Comparison of ENCODE assay signal across 7 mouse cellular contexts in the genomic region with DNA sequence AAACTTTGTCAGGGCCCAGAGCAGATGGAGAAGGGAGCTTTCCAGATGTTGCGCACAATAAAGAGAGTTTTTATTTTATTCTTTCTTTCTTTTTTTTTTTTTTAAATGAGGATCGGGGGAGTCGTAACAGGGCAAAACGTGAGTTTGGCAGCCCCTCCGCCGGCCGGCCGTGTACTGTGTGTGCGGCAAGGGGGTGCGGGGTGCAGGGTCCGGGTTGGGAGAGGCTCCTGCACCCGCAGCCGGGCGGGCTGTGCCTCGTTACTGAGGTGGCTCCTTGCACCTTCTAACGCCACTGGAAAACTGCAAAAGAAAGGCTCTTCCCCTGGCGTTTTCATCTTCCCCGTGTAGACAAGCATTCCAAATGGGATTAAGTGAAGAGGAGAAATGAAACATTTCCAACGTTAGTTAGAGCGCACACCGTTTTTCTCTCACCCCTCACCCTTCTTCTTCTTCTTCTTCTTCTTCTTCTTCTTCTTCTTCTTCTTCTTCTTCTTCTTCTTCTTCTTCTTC. TPM values are rescaled to one million over a fixed set of nuclear protein-coding genes. Genes with fewer than 3 reads are reported as not detected.
DNase-seq lines count a peak whose midpoint lies in the region; ATAC-seq lines count a peak whose summit lies in the region.

No protein-coding gene starts in this region.

- H3K4me1 ChIP-seq in kidney, embryonic 16.5 days (ENCODE audit: insufficient read depth, low read length): peaks cover 40% of the 10 kb centered on the region
- H3K4me1 ChIP-seq in forebrain, embryonic 11.5 days (replicated peaks; ENCODE audit: control insufficient read depth, insufficient read depth, low read length): peaks cover 20% of the 10 kb centered on the region
- peaks cover 7% of the 10 kb centered on the region; the same call in 1 of the 2 replicates for H3K4me1 ChIP-seq in intestine, embryonic 16.5 days (ENCODE audit: control insufficient read depth, insufficient read depth, low read length)
- H3K4me1 ChIP-seq in neural tube, embryonic 12.5 days: peaks cover 36% of the 10 kb centered on the region

- no peak for DNase-seq in kidney, adult 8-10 months
- no peak for DNase-seq in forebrain, embryonic 11.5 days (ENCODE audit: low spot score)
- no peak for DNase-seq in layer of hippocampus, adult 8-10 months (ENCODE audit: low spot score in 2 of 2)

- H3K27me3 ChIP-seq in kidney, embryonic 16.5 days (ENCODE audit: insufficient read depth, low read length): no peaks in the 10 kb centered on the region
- H3K27me3 ChIP-seq in forebrain, embryonic 11.5 days (ENCODE audit: control insufficient read depth, insufficient read depth, low read length): peaks cover 6% of the 10 kb centered on the region; the same call in 1 of the 2 replicates
- no peaks in the 10 kb centered on the region; the same call in 1 of the 2 replicates for H3K27me3 ChIP-seq in intestine, embryonic 16.5 days (replicated peaks; ENCODE audit: control insufficient read depth, insufficient read depth, low read length)
- no peaks in the 10 kb centered on the region for H3K27me3 ChIP-seq in neural tube, embryonic 12.5 days (replicated peaks)

- no peak for ATAC-seq in kidney, embryonic 16.5 days (ENCODE audit: low FRiP score, low TSS enrichment)
- no peak for ATAC-seq in forebrain, embryonic 11.5 days (replicated peaks; ENCODE audit: low FRiP score)
- ATAC-seq in intestine, embryonic 16.5 days: no peak
- no peak for ATAC-seq in neural tube, embryonic 12.5 days (ENCODE audit: low FRiP score, low read depth)
- ATAC-seq in megakaryocyte-erythroid progenitor cell, adult 5-6 weeks (replicated peaks; ENCODE audit: low FRiP score, low TSS enrichment, poor library complexity, severe bottlenecking): no peak

- peak overlapping the region; percentile 70 for H3K4me2 ChIP-seq in kidney, embryonic 16.5 days (replicated peaks; ENCODE audit: low read depth, low read length)
- peak overlapping the region; percentile 52 for H3K4me2 ChIP-seq in forebrain, embryonic 11.5 days (ENCODE audit: low read depth, low read length, severe bottlenecking)
- H3K4me2 ChIP-seq in intestine, embryonic 16.5 days (ENCODE audit: low read depth, low read length): peak overlapping the region; percentile 53
- peak overlapping the region; percentile 64 for H3K4me2 ChIP-seq in neural tube, embryonic 12.5 days (replicated peaks)

- H3K36me3 ChIP-seq in kidney, embryonic 16.5 days (ENCODE audit: insufficient read depth, low read length): no peaks in the 10 kb centered on the region
- no peaks in the 10 kb centered on the region for H3K36me3 ChIP-seq in forebrain, embryonic 11.5 days (ENCODE audit: control insufficient read depth, insufficient read depth, low read length)
- no peaks in the 10 kb centered on the region for H3K36me3 ChIP-seq in intestine, embryonic 16.5 days (ENCODE audit: control insufficient read depth, insufficient read depth, low read length)
- H3K36me3 ChIP-seq in neural tube, embryonic 12.5 days: no peaks in the 10 kb centered on the region

- H3K27ac ChIP-seq in kidney, embryonic 16.5 days (ENCODE audit: low read length): peak overlapping the region; percentile 75
- peak overlapping the region; percentile 86 for H3K27ac ChIP-seq in forebrain, embryonic 11.5 days (ENCODE audit: low read depth, low read length)
- H3K27ac ChIP-seq in intestine, embryonic 16.5 days (ENCODE audit: low read length): peak overlapping the region; percentile 70; the same call in 1 of the 2 replicates
- H3K27ac ChIP-seq in neural tube, embryonic 12.5 days: no peak overlapping the region

- WGBS in kidney, embryonic 16.5 days: 3% methylated on average over 21 of the region's 21 CpGs
- under 1% methylated on average over 21 of the region's 21 CpGs for WGBS in forebrain, embryonic 11.5 days
- WGBS in intestine, embryonic 16.5 days: 21% methylated on average over 21 of the region's 21 CpGs
- 4% methylated on average over 21 of the region's 21 CpGs for WGBS in neural tube, embryonic 12.5 days

- peak overlapping the region; percentile 63 for H3K9ac ChIP-seq in kidney, embryonic 16.5 days (replicated peaks; ENCODE audit: low read length)
- peak overlapping the region; percentile 40 for H3K9ac ChIP-seq in forebrain, embryonic 11.5 days (ENCODE audit: low read length)
- peak overlapping the region; percentile 50 for H3K9ac ChIP-seq in intestine, embryonic 16.5 days (ENCODE audit: low read depth, low read length)
- H3K9ac ChIP-seq in neural tube, embryonic 12.5 days: peak overlapping the region; percentile 41; the same call in 1 of the 2 replicates

- peak overlapping the region; percentile 38 for H3K4me3 ChIP-seq in kidney, embryonic 16.5 days (ENCODE audit: low read length)
- H3K4me3 ChIP-seq in forebrain, embryonic 11.5 days (ENCODE audit: low read depth, low read length): peak overlapping the region; percentile 22
- peak overlapping the region; percentile 30 for H3K4me3 ChIP-seq in intestine, embryonic 16.5 days (ENCODE audit: low read length)
- H3K4me3 ChIP-seq in neural tube, embryonic 12.5 days: peak overlapping the region; percentile 23; the same call in 1 of the 2 replicates

- H3K9me3 ChIP-seq in kidney, embryonic 16.5 days (ENCODE audit: low read length): no peaks in the 10 kb centered on the region
- H3K9me3 ChIP-seq in forebrain, embryonic 11.5 days (ENCODE audit: control insufficient read depth, low read length): no peaks in the 10 kb centered on the region
- no peaks in the 10 kb centered on the region for H3K9me3 ChIP-seq in intestine, embryonic 16.5 days (ENCODE audit: control insufficient read depth, low read length)
- H3K9me3 ChIP-seq in neural tube, embryonic 12.5 days: no peaks in the 10 kb centered on the region

RNA-seq across cellular contexts. Expression of gene Axin2, which starts 28.2 kb away (rescaled TPM):
- polyA plus RNA-seq in kidney, embryonic 16.5 days (2015; fragmentation: Nextera tagmentation; extraction: Ambion mirVana): 4.7 and 5.7 TPM in 2 replicates
- polyA plus RNA-seq in forebrain, embryonic 11.5 days (2014; fragmentation: Nextera tagmentation; extraction: Ambion mirVana): 20.9 and 23.9 TPM in 2 replicates
- 2.8 and 3.2 TPM in 2 replicates for polyA plus RNA-seq in intestine, embryonic 16.5 days (2015; fragmentation: Nextera tagmentation; extraction: Ambion mirVana)
- 13.6 and 15.4 TPM in 2 replicates for polyA plus RNA-seq in neural tube, embryonic 12.5 days (2016; fragmentation: Nextera tagmentation; extraction: Ambion mirVana)
- 10 to 100 TPM; 29.6 to 35.6 (median 32.4) TPM for total RNA-seq in layer of hippocampus, adult 8-10 months (2022)
- 1.3 and 5.7 TPM in 2 replicates for total RNA-seq in megakaryocyte-erythroid progenitor cell, adult 5-6 weeks (2014; fragmentation: Nextera tagmentation)
- 0.38 and 2.0 TPM in 2 replicates for total RNA-seq in megakaryocyte-erythroid progenitor cell, adult 5-6 weeks (2017)
